Mouse (Mus musculus) central nervous system, embryonic 14 days (tissue): ENCODE measurements around the gene Cachd1. TPM values are rescaled to one million over a fixed set of nuclear protein-coding genes. Genes with fewer than 3 reads are reported as not detected.

ENCODE experiments used
- polyA plus RNA-seq: library from polyadenylated mRNA; depleted of rRNA; stranded (reverse); fragments of >200 nt; gene quantifications from 2 replicates; pipeline ENCODE4 v1.2.3, GENCODE M21; 2012; rRNA removed

Gene Cachd1
- 93.2 and 113 TPM in 2 replicates for polyA plus RNA-seq

DNA sequence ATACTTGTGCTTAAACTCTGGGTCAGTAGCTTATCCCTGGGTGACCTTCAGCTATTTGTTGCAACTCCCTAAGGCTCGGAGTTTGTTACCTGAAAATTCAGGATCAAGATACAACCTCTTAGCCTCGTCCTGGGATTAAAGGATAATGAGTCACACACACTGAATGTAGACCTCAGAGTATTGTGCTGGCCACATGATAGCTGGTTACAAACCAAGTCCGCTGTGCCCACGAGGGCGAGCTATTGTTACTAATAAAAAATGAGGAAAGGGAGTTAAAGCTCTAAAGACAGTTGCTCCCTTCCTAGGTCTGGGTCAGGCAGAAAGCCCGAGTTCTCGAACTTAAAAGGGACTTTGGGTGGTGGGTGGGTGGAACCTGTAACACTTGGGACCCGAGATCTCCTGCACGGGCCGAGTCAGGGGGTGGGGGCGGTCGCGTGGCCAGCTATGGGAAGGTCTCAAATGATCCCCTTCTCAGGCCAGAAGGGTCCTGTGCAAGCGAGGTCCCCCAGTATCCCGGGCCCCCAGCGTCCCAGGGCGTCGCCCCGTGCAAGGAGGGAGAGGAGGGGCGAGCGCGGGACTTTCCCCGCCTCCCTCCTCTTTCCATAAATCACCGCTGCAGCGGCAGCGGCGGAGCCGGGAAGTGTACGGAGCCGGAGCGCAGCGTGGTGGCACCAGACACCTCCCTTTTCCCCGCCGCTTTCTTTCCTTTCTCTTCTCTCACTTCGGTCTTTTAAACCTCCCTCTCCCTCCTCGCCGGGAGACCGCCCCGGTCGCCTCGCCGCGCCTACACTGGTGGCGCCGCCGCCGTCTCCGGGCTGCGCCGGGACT lies at the start of gene Cachd1:
Cachd1 (plus strand) TSS at position 633 of the 828 bp plus-strand sequence.

DNA sequence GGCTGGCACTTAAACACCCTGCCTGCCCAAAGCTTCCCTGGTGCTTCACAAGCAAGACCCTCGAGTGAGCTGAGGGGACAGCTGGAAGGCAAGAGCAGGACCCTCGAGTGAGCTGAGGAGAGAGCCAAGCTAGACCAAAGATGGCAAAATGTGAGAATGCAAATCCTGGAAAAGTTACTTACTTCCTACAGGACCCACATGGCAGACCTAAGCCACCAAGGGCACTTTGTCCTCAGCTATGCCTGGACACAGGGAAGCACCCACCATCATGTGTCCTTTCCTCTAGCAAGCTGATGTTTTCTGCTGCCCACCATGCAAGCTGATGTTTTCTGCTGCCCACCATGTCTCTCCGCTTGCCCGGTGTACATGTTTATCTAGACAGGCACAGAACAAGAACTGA lies 244.1 kb downstream of the Cachd1 start, which contains the start of gene Gm10577:
Gm10577 (minus strand) TSS at position 101 of the 400 bp plus-strand sequence.

DNA sequence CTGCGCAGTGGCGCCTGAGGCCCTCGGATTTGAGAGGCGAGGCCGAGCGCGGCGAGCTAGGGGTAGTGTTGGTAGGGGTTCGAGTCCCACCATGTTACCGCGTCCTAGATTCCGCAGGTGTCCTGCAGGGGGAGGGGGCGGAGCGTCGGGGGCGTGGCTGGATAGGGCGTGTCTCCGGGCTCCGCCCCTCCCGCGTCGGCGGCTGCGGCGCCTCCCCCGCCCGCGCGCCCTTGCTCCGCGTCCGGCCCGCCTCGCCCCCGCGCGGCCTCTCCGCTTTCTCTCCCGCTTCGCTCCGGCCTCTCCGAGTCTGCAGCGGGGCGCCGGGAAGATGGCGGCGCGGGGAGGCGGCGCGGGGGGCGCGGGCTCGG lies 292.3 kb downstream of the Cachd1 start, which contains the start of gene Raver2:
Raver2 (plus strand) TSS at position 198 of the 368 bp plus-strand sequence.

Other genes with a start within 250 kb of the Cachd1 start
- not detected in 2 replicates for gene Gm10577, start 244.0 kb downstream of the Cachd1 start, polyA plus RNA-seq